Mouse (Mus musculus) hindbrain, embryonic 11.5 days (tissue): Measurements from ENCODE around the gene Hcrt. TPM values are rescaled to one million over a fixed set of nuclear protein-coding genes. Genes with fewer than 3 reads are reported as not detected.
"Not testable (repeated sequence)": the region's sequence is repeated elsewhere in the genome, so short reads cannot be mapped to it uniquely, and the experiment has no call there.

Experiments used
- ATAC-seq: fragments of 200-750 bp; cut with Nextera tagmentation; 2 replicates; pipeline ENCODE4 v1.8.0; 2017; ENCODE audit warnings: mild to moderate bottlenecking, moderate TSS enrichment, moderate library complexity; ENCODE audit not compliant: low FRiP score
- DNase-seq: peaks from one replicate; pipeline ENCODE4 v3.0.0-alpha.2; 2015; ENCODE audit warnings: low spot score
- H3K27ac ChIP-seq: fragments of 300-500 bp; sonication (generic); 2 replicates; pipeline ENCODE4 v1.5.1; 2014; ENCODE audit warnings: mild to moderate bottlenecking, low read depth, low read length
- H3K27me3 ChIP-seq: fragments of 300-500 bp; sonication (generic); 2 replicates; pipeline ENCODE4 v1.6.1; 2014; ENCODE audit warnings: mild to moderate bottlenecking, low read length, moderate library complexity, mixed read lengths; ENCODE audit not compliant: control insufficient read depth, insufficient read depth
- H3K36me3 ChIP-seq: fragments of 300-500 bp; sonication (generic); 2 replicates; pipeline ENCODE4 v1.6.1; 2014; ENCODE audit warnings: mild to moderate bottlenecking, low read length, moderate library complexity, mixed read lengths; ENCODE audit not compliant: control insufficient read depth, insufficient read depth
- H3K4me1 ChIP-seq: fragments of 300-500 bp; sonication (generic); replicated peaks from 2 replicates; pipeline ENCODE4 v1.6.1; 2014; ENCODE audit warnings: low read length, mixed read lengths; ENCODE audit not compliant: control insufficient read depth, insufficient read depth
- H3K4me2 ChIP-seq: fragments of 300-500 bp; sonication (generic); replicated peaks from 2 replicates; pipeline ENCODE4 v1.6.1; 2014; ENCODE audit warnings: mild to moderate bottlenecking, low read depth, low read length
- H3K4me3 ChIP-seq: fragments of 300-500 bp; sonication (generic); 2 replicates; pipeline ENCODE4 v1.5.1; 2014; ENCODE audit warnings: low read depth, low read length
- H3K9ac ChIP-seq: fragments of 300-500 bp; sonication (generic); 2 replicates; pipeline ENCODE4 v1.6.1; 2014; ENCODE audit warnings: low read depth, low read length
- H3K9me3 ChIP-seq: fragments of 300-500 bp; sonication (generic); 2 replicates; pipeline ENCODE4 v1.6.1; 2016; ENCODE audit warnings: low read length; ENCODE audit not compliant: control insufficient read depth
- WGBS: fragments of 180-500 bp; shearing (Covaris S2); extraction: QIAGEN DNeasy Blood & Tissue Kit; methylation state at CpG from one replicate; pipeline ENCODE4 v1.1.7; 2014; 5-methylcytosine and 5-hydroxymethylcytosine counted together
- polyA plus RNA-seq: library from polyadenylated mRNA; unstranded; fragments of >200 nt; fragmentation: Nextera tagmentation; extraction: Ambion mirVana; gene quantifications from 2 replicates; pipeline ENCODE4 v1.2.1, GENCODE M21; 2014

Hcrt gene
- polyA plus RNA-seq, 1 experiment from 2014 or later, result not detected

- no peak for DNase-seq
- Histone ChIP-seq H3K9me3 (no peaks in the 10 kb centered on the region), H3K36me3 (no peaks in the 10 kb centered on the region), H3K4me1 (no peaks in the 10 kb centered on the region), H3K27me3 (no peaks in the 10 kb centered on the region), H3K4me3 (no peak overlapping the region), H3K27ac (no peak overlapping the region), H3K4me2 (no peak overlapping the region), H3K9ac (no peak overlapping the region)
- ATAC-seq, result no peak
- WGBS, result 88% methylated on average over 2 of the region's 2 CpGs
These were observed 28.8 kb upstream of the Hcrt start for GRCm38 (mm10) chr11:100791457-100792049.

GRCm38 (mm10) chr11:100790644-100791043, 27.9 kb upstream of the Hcrt start:
- H3K4me1 ChIP-seq, H3K9me3 ChIP-seq, H3K4me2 ChIP-seq, H3K4me3 ChIP-seq, H3K36me3 ChIP-seq, H3K9ac ChIP-seq, DNase-seq, ATAC-seq, H3K27ac ChIP-seq, H3K27me3 ChIP-seq: not testable (repeated sequence)
- WGBS, result 90% methylated on average over 9 of the region's 9 CpGs

- H3K4me2 ChIP-seq, result no peak overlapping the region
- no peak overlapping the region for H3K27ac ChIP-seq
- 85% methylated on average over 3 of the region's 3 CpGs for WGBS
- H3K36me3 ChIP-seq, result no peaks in the 10 kb centered on the region
- no peak for DNase-seq
- no peak overlapping the region for H3K9ac ChIP-seq
- H3K4me3 ChIP-seq, result no peak overlapping the region
- no peaks in the 10 kb centered on the region for H3K4me1 ChIP-seq
- no peak for ATAC-seq
- H3K9me3 ChIP-seq, result no peaks in the 10 kb centered on the region
- H3K27me3 ChIP-seq, result no peaks in the 10 kb centered on the region
These were observed 27.0 kb upstream of the Hcrt start for GRCm38 (mm10) chr11:100789702-100790101.

- Histone ChIP-seq H3K4me2 (no peak overlapping the region), H3K9ac (no peak overlapping the region), H3K27me3 (no peaks in the 10 kb centered on the region), H3K36me3 (no peaks in the 10 kb centered on the region), H3K9me3 (no peaks in the 10 kb centered on the region), H3K4me3 (no peak overlapping the region), H3K27ac (no peak overlapping the region), H3K4me1 (no peaks in the 10 kb centered on the region)
- no peak for ATAC-seq
- WGBS, result 96% methylated on average over 2 of the region's 2 CpGs
- DNase-seq, result no peak
These were observed 23.0 kb upstream of the Hcrt start for GRCm38 (mm10) chr11:100785774-100786173.

- 85% methylated on average over 8 of the region's 8 CpGs for WGBS
- no peaks in the 10 kb centered on the region for H3K9me3 ChIP-seq
- ATAC-seq (no peak), DNase-seq (no peak)
- no peaks in the 10 kb centered on the region for H3K27me3 ChIP-seq
- no peak overlapping the region for H3K27ac ChIP-seq
- H3K4me2 ChIP-seq, result no peak overlapping the region
- no peak overlapping the region for H3K9ac ChIP-seq
- no peak overlapping the region for H3K4me3 ChIP-seq
- no peaks in the 10 kb centered on the region for H3K36me3 ChIP-seq
- H3K4me1 ChIP-seq, result no peaks in the 10 kb centered on the region
These were observed 21.6 kb upstream of the Hcrt start for GRCm38 (mm10) chr11:100784286-100784685.

- H3K27me3 ChIP-seq, result no peaks in the 10 kb centered on the region
- H3K4me1 ChIP-seq, result no peaks in the 10 kb centered on the region
- no peak for ATAC-seq
- H3K4me3 ChIP-seq, result no peak overlapping the region
- no peak overlapping the region for H3K27ac ChIP-seq
- H3K9me3 ChIP-seq, result no peaks in the 10 kb centered on the region
- DNase-seq, result no peak
- no peak overlapping the region for H3K4me2 ChIP-seq
- H3K36me3 ChIP-seq, result no peaks in the 10 kb centered on the region
- 91% methylated on average over 13 of the region's 13 CpGs for WGBS
- H3K9ac ChIP-seq, result no peak overlapping the region
These were observed 19.8 kb upstream of the Hcrt start for GRCm38 (mm10) chr11:100782568-100782967.

GRCm38 (mm10) chr11:100781763-100782475, 19.2 kb upstream of the Hcrt start:
- no peak overlapping the region for H3K27ac ChIP-seq
- H3K4me1 ChIP-seq, result no peaks in the 10 kb centered on the region
- DNase-seq (no peak), ATAC-seq (no peak)
- WGBS, result 86% methylated on average over 15 of the region's 15 CpGs
- no peak overlapping the region for H3K4me3 ChIP-seq
- no peaks in the 10 kb centered on the region for H3K27me3 ChIP-seq
- H3K36me3 ChIP-seq, result no peaks in the 10 kb centered on the region
- no peaks in the 10 kb centered on the region for H3K9me3 ChIP-seq
- no peak overlapping the region for H3K9ac ChIP-seq
- no peak overlapping the region for H3K4me2 ChIP-seq

- WGBS, result 82% methylated on average over 8 of the region's 8 CpGs
- no peaks in the 10 kb centered on the region for H3K36me3 ChIP-seq
- H3K9ac ChIP-seq, result no peak overlapping the region
- no peak overlapping the region for H3K27ac ChIP-seq
- H3K9me3 ChIP-seq, result no peaks in the 10 kb centered on the region
- no peak for ATAC-seq
- no peaks in the 10 kb centered on the region for H3K4me1 ChIP-seq
- H3K4me3 ChIP-seq, result no peak overlapping the region
- no peak overlapping the region for H3K4me2 ChIP-seq
- no peak for DNase-seq
- H3K27me3 ChIP-seq, result no peaks in the 10 kb centered on the region
These were observed 17.5 kb upstream of the Hcrt start for GRCm38 (mm10) chr11:100780247-100780646.

- H3K9ac ChIP-seq, result no peak overlapping the region
- ATAC-seq (no peak), DNase-seq (no peak)
- no peaks in the 10 kb centered on the region for H3K9me3 ChIP-seq
- H3K36me3 ChIP-seq, result no peaks in the 10 kb centered on the region
- H3K4me2 ChIP-seq, result no peak overlapping the region
- 75% methylated on average over 3 of the region's 3 CpGs for WGBS
- H3K27ac ChIP-seq, result no peak overlapping the region
- no peaks in the 10 kb centered on the region for H3K4me1 ChIP-seq
- no peak overlapping the region for H3K4me3 ChIP-seq
- no peaks in the 10 kb centered on the region for H3K27me3 ChIP-seq
These were observed 15.3 kb upstream of the Hcrt start for GRCm38 (mm10) chr11:100778069-100778468.
